Mouse (Mus musculus): ENCODE results near the gene Pamr1. TPM values are rescaled to one million over a fixed set of nuclear protein-coding genes. Genes with fewer than 3 reads are reported as not detected.

Pamr1 gene
- total and polyA plus RNA-seq, 3 experiments = 1.4 to 4.5 (median 1.7) TPM

DNA sequence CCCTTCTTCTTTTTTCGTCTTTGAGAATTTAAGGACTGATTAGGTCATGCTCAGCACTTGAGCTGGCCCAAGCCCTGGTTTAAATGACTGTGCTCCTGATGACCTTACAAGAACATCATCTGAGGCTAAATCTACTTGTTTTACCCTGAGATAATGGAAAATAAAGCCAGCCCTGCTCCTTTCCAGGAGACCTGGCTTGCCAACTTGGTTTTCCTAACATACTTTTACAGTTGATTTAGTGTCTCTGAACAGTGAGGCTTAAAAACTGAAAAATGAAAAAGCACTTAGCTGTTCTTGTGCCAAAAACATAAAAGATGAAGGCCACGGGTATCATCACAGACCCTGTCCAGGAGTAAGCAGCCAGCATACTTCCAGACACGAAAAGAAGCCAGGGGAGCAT lies 13.0 kb upstream of the Pamr1 start:
- TF ChIP-seq CTCF (IDR thresholded peaks at IDR 0.05) (no peak), POLR2A (IDR thresholded peaks at IDR 0.05; ENCODE audit: insufficient read depth, low read depth, low read length) (no peak), EP300 (IDR thresholded peaks at IDR 0.05; ENCODE audit: insufficient read depth, low read depth, low read length) (no peak)
- intact Hi-C loops (cut with DNase I) = no loop called here
- WGBS = 55% methylated on average over 3 of the region's 3 CpGs
- H3K79me2 ChIP-seq (replicated peaks; ENCODE audit: control insufficient read depth, insufficient read depth, low read length) = no peaks in the 10 kb centered on the region
- no peak for DNase-seq
- no peaks in the 10 kb centered on the region for H3K36me3 ChIP-seq (ENCODE audit: control insufficient read depth, insufficient read depth, low read length)
- no peak overlapping the region for H3K27ac ChIP-seq
- H3K4me3 ChIP-seq = no peak overlapping the region
- no peak overlapping the region for H3K9ac ChIP-seq (ENCODE audit: low read depth, low read length)
- H3K4me1 ChIP-seq (ENCODE audit: control insufficient read depth, insufficient read depth, low read length) = no peaks in the 10 kb centered on the region
- no peaks in the 10 kb centered on the region for H3K27me3 ChIP-seq (ENCODE audit: control insufficient read depth, insufficient read depth, low read length)

DNA sequence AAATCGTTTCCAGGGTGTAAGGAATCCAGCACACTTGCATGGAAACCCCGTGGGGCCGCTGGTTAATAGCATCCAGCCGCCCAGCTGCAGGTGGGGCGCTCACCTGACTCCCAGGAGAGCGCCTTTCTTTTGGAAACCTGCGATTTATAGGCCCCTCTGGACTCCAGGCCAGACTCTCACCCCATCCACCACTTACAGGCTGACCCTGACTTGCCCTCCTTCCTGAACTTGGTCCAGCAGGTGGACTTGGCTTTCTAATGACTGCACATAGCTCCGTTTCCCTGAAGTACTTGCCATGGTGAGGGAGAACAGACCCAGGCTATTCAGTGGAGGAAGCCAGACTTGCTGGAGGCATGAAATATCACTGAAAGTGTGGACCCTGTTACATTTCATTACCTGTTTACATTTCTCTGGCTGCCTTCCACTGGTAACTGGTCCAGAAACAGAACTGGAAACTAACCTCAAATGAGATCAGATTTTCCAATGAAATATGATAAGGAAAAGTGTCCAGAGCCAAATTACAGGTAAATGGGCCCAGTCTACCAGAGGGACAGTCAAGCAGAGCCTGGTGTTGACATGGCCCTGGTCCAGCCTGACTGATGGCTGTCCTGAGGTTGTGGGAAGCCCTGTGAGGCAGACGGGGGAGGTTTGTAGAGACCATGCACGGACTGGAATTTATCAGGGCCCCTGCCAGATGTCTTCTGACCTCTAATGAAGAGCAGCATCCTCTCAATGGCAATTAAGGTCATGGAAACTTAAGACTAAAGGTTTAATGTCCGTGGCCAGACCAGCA lies 9.2 kb upstream of the Pamr1 start:
- H3K27ac ChIP-seq = no peak overlapping the region
- H3K27me3 ChIP-seq (ENCODE audit: control insufficient read depth, insufficient read depth, low read length) = no peaks in the 10 kb centered on the region
- no peak overlapping the region for H3K4me3 ChIP-seq
- H3K36me3 ChIP-seq (ENCODE audit: control insufficient read depth, insufficient read depth, low read length) = no peaks in the 10 kb centered on the region
- no peak overlapping the region for H3K9ac ChIP-seq (ENCODE audit: low read depth, low read length)
- intact Hi-C loops (cut with DNase I) = no loop called here
- H3K79me2 ChIP-seq (replicated peaks; ENCODE audit: control insufficient read depth, insufficient read depth, low read length) = no peaks in the 10 kb centered on the region
- TF ChIP-seq POLR2A (IDR thresholded peaks at IDR 0.05; ENCODE audit: insufficient read depth, low read depth, low read length) = no peak
- no peak for TF ChIP-seq EP300 (IDR thresholded peaks at IDR 0.05; ENCODE audit: insufficient read depth, low read depth, low read length)
- no peak for TF ChIP-seq CTCF (IDR thresholded peaks at IDR 0.05)
- no peaks in the 10 kb centered on the region for H3K4me1 ChIP-seq (ENCODE audit: control insufficient read depth, insufficient read depth, low read length)
- no peak for DNase-seq
- WGBS = 62% methylated on average over 11 of the region's 11 CpGs

DNA sequence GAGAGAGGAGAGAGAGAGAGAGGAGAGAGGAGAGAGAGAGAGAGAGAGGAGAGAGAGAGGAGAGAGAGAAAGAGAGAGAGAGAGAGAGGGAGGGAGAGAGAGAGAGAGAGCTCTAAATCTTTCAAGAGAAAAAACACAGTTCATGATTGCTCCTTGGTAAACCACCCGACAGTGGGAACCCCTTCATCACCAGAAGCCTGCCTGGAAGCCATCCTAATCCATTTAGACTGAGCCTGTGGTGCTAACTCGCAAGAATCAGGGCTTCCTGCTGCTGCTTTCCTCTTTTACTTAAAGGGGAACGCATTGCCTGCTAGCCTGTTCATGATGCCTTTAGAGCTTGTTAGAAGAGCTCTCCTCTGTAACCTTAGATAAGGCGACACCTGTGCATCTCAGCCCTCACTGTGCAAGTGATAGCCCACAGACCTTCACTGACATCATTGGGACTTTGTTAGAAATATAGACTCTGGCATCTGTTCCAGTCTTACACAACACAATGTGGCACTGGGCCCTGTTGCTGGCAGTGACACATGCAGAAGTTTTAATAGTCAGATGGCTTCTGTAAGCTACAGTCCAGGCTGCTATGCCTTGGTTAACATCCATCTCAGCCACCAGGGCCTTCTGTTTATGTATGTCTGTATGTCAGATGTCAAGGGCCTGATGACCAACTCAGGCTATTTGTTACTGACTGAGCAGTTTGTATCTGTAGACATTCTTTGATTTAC lies 8.2 kb upstream of the Pamr1 start:
- Histone ChIP-seq H3K27ac (no peak overlapping the region), H3K36me3 (ENCODE audit: control insufficient read depth, insufficient read depth, low read length) (no peaks in the 10 kb centered on the region), H3K27me3 (ENCODE audit: control insufficient read depth, insufficient read depth, low read length) (no peaks in the 10 kb centered on the region), H3K9ac (ENCODE audit: low read depth, low read length) (no peak overlapping the region), H3K4me3 (no peak overlapping the region), H3K79me2 (replicated peaks; ENCODE audit: control insufficient read depth, insufficient read depth, low read length) (no peaks in the 10 kb centered on the region), H3K4me1 (ENCODE audit: control insufficient read depth, insufficient read depth, low read length) (no peaks in the 10 kb centered on the region)
- DNase-seq = no peak
- intact Hi-C loops (cut with DNase I) = no loop called here
- TF ChIP-seq POLR2A (IDR thresholded peaks at IDR 0.05; ENCODE audit: insufficient read depth, low read depth, low read length) (no peak), EP300 (IDR thresholded peaks at IDR 0.05; ENCODE audit: insufficient read depth, low read depth, low read length) (no peak), CTCF (IDR thresholded peaks at IDR 0.05) (no peak)
- 43% methylated on average over 4 of the region's 4 CpGs for WGBS

DNA sequence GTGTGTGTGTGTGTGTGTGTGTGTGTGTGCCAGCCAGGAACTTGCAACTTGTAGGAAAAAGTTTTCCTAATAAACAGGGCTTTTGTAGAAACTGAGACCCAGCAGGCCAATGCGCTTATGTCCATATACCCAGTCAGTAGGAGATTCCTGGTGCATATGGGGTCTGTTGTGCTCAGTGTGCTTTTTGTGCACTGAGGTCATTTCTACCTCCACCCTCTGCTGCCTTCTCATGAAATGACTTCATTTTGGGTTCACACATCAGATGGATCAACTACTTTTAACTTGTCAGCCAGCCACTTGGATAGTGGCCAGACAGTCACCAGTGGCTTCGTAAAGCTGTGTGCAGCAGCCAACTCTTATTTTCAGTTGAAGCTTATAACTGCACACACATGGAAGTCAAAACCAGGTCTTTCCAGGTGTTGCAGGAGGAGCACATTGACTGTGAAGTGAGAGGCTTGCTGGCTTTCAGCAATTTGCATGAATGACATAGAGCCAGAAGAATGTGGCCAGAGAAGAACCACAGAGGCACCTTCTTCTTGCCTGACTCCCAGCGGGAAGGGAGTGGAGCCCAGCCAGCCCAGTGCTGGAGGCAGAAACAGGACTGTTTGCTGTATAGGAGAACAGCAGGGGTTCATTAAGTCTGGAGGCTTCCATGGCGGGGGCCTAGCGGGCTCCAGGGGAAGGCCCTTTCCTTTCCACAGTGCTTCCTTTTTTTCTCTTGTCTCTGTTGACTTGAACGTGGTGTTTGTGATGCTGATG lies 5.7 kb upstream of the Pamr1 start:
- H3K4me1 ChIP-seq (ENCODE audit: control insufficient read depth, insufficient read depth, low read length) = no peaks in the 10 kb centered on the region
- H3K9ac ChIP-seq (ENCODE audit: low read depth, low read length) = no peak overlapping the region
- H3K27me3 ChIP-seq (ENCODE audit: control insufficient read depth, insufficient read depth, low read length) = no peaks in the 10 kb centered on the region
- intact Hi-C loops (cut with DNase I) = no loop called here
- H3K36me3 ChIP-seq (ENCODE audit: control insufficient read depth, insufficient read depth, low read length) = no peaks in the 10 kb centered on the region
- TF ChIP-seq CTCF (IDR thresholded peaks at IDR 0.05) (no peak), POLR2A (IDR thresholded peaks at IDR 0.05; ENCODE audit: insufficient read depth, low read depth, low read length) (no peak), EP300 (IDR thresholded peaks at IDR 0.05; ENCODE audit: insufficient read depth, low read depth, low read length) (no peak)
- H3K79me2 ChIP-seq (replicated peaks; ENCODE audit: control insufficient read depth, insufficient read depth, low read length) = no peaks in the 10 kb centered on the region
- 32% methylated on average over 6 of the region's 6 CpGs for WGBS
- H3K4me3 ChIP-seq = no peak overlapping the region
- H3K27ac ChIP-seq = no peak overlapping the region
- DNase-seq = no peak

DNA sequence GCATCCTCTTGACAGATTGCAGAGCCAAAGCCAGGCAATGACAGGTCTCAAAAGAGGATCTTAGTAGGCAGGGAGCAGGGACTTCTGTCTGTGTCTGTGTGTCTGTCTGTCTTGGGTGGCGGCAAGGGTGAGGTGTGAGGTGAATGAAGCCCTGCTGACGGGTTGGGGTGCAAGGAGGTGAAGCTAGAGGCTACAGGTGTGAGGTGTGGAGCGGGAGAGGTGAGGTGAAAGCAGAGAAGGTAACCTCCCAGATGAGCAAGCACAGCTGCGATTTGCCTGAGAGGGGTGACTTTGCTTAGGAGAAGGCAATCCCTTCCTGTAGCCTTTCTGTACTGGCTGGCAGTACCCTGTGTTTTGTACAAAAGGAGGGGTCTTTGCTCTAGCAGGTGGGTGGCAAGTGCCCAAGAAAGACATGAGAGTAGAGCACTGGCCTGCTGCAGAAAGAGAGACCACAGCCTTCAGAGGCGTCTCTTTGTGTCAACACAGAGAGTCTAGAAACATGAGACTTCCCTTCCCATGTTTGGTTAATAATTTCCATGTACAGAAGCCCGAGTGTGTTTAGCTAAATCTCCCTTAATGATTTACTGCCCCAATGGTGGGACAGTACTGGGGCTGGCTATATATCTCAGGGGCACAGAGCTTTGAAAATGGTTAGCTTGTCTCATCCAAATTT lies 1.2 kb downstream of the Pamr1 start:
- TF ChIP-seq EP300 (IDR thresholded peaks at IDR 0.05; ENCODE audit: insufficient read depth, low read depth, low read length) = no peak
- no peak for TF ChIP-seq POLR2A (IDR thresholded peaks at IDR 0.05; ENCODE audit: insufficient read depth, low read depth, low read length)
- no peak for TF ChIP-seq CTCF (IDR thresholded peaks at IDR 0.05)
- intact Hi-C loops (cut with DNase I) = no loop called here
- no peak for DNase-seq
- 43% methylated on average over 6 of the region's 6 CpGs for WGBS
- Histone ChIP-seq H3K36me3 (ENCODE audit: control insufficient read depth, insufficient read depth, low read length) (no peaks in the 10 kb centered on the region), H3K4me1 (ENCODE audit: control insufficient read depth, insufficient read depth, low read length) (no peaks in the 10 kb centered on the region), H3K79me2 (replicated peaks; ENCODE audit: control insufficient read depth, insufficient read depth, low read length) (no peaks in the 10 kb centered on the region), H3K27ac (no peak overlapping the region), H3K4me3 (no peak overlapping the region), H3K27me3 (ENCODE audit: control insufficient read depth, insufficient read depth, low read length) (peaks cover 4% of the 10 kb centered on the region), H3K9ac (ENCODE audit: low read depth, low read length) (no peak overlapping the region)
